Mouse (Mus musculus) G1E (cell line): ENCODE measurements around the gene Gm11992.

Experiments
- CTCF ChIP-seq: IDR thresholded peaks from 2 replicates; pipeline ENCODE4 v1.5.1; 2012; ENCODE audit warnings: low read depth, low read length, inconsistent platforms, mixed read lengths
- POLR2AphosphoS5 ChIP-seq: IDR thresholded peaks from 2 replicates; pipeline ENCODE4 v1.6.1; 2012; ENCODE audit warnings: low read depth, low read length, inconsistent platforms; ENCODE audit not compliant: insufficient replicate concordance
- TAL1 ChIP-seq: conservative IDR thresholded peaks from 2 replicates; pipeline ENCODE4 v1.6.1; 2012; ENCODE audit warnings: low read depth, low read length, inconsistent platforms, mixed read lengths

DNA sequence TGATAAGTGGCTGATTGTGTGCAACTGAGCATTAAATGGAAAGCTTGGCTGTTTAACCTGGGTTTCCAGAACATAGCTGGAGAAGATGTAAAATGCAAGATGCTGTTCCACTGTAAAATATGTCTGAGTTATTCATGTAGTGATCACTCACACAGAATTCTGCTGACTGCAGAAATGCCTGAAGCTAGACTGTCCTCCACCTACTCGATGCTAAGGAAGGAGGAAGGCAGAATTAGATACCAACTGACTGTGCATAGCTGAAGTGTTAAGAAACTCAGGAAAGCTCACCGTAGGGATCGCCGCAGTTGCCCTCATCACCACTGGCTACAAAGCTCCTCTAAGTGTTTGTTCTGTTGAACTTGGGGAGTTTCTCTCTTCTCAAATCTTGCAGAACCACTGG is 9.3 kb downstream of the Gm11992 start:
- no peak for TF ChIP-seq CTCF
- no peak for TF ChIP-seq TAL1
- no peak for TF ChIP-seq POLR2AphosphoS5
